Mouse (Mus musculus) neural tube, embryonic 11.5 days (tissue): ENCODE measurements around the gene Zfp541. TPM values are rescaled to one million over a fixed set of nuclear protein-coding genes. Genes with fewer than 3 reads are reported as not detected.

Source experiments
- ATAC-seq: fragments of 200-750 bp; cut with Nextera tagmentation; 2 replicates; pipeline ENCODE4 v1.8.0; 2017; ENCODE audit warnings: moderate number of reproducible peaks, mild to moderate bottlenecking, moderate TSS enrichment, moderate library complexity; ENCODE audit not compliant: insufficient read depth, low FRiP score, low TSS enrichment
- DNase-seq: peaks from one replicate; pipeline ENCODE4 v3.0.0-alpha.2; 2015; ENCODE audit warnings: low spot score
- H3K27ac ChIP-seq: fragments of 300-500 bp; sonication (generic); 2 replicates; pipeline ENCODE4 v1.5.1; 2014; ENCODE audit warnings: low read depth, mild to moderate bottlenecking, low read length
- H3K27me3 ChIP-seq: fragments of 300-500 bp; sonication (generic); 2 replicates; pipeline ENCODE4 v1.6.1; 2014; ENCODE audit warnings: mild to moderate bottlenecking, low read length, mixed read lengths; ENCODE audit not compliant: control insufficient read depth, insufficient read depth
- H3K36me3 ChIP-seq: fragments of 300-500 bp; sonication (generic); 2 replicates; pipeline ENCODE4 v1.6.1; 2014; ENCODE audit warnings: mild to moderate bottlenecking, low read length, moderate library complexity, mixed read lengths; ENCODE audit not compliant: control insufficient read depth, insufficient read depth
- H3K4me1 ChIP-seq: fragments of 300-500 bp; sonication (generic); 2 replicates; pipeline ENCODE4 v1.6.1; 2014; ENCODE audit warnings: low read length, mixed read lengths; ENCODE audit not compliant: control insufficient read depth, insufficient read depth
- H3K4me2 ChIP-seq: fragments of 300-500 bp; sonication (generic); 2 replicates; pipeline ENCODE4 v1.6.1; 2014; ENCODE audit warnings: low read depth, mild to moderate bottlenecking, moderate library complexity
- H3K4me3 ChIP-seq: fragments of 300-500 bp; sonication (generic); 2 replicates; pipeline ENCODE4 v1.5.1; 2014; ENCODE audit warnings: low read depth, low read length
- H3K9ac ChIP-seq: fragments of 300-500 bp; sonication (generic); 2 replicates; pipeline ENCODE4 v1.6.1; 2014; ENCODE audit warnings: mild to moderate bottlenecking, low read length
- H3K9me3 ChIP-seq: fragments of 300-500 bp; sonication (generic); 2 replicates; pipeline ENCODE4 v1.6.1; 2016; ENCODE audit warnings: low read length; ENCODE audit not compliant: control insufficient read depth
- WGBS: fragments of 180-500 bp; shearing (Covaris S2); extraction: QIAGEN DNeasy Blood & Tissue Kit; methylation state at CpG from one replicate; pipeline ENCODE4 v1.1.7; 2014; 5-methylcytosine and 5-hydroxymethylcytosine counted together
- polyA plus RNA-seq: library from polyadenylated mRNA; unstranded; fragments of >200 nt; fragmentation: Nextera tagmentation; extraction: Ambion mirVana; gene quantifications from 2 replicates; pipeline ENCODE4 v1.2.1, GENCODE M21; 2014

Zfp541 gene
- polyA plus RNA-seq, 1 experiment from 2014 or later = 0.08 TPM

DNA sequence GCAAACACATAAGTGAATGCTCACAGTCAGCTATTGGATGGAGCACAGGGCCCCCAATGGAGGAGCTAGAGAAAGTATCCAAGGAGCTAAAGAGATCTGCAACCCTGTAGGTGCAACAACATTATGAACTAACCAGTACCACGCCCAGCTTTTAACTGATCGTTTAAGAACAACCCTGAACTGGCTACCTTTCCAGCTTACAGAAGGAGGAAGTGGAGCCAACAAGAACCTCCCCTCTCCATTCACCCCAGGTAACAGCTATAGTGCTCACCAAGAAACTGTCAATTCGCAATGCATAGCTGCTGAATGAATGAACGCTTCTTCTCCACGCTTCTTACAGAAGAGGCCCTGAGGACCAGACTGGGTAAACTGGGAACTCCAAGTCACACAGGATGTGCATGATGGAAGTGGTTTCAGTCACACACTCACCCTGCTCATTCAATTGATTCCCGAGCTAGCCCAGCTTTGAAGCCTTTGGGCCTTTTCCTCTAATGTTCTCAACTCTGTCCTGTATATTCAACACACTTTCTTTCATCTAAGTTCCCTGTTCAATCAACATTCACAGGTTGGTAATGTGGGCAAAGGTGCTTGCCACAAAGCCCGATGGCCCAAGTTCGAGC lies 36.9 kb upstream of the Zfp541 start:
- Histone ChIP-seq H3K27ac (no peak overlapping the region), H3K4me1 (0 out of 2 replicates have a peak, but pooled peaks cover 4% of the 10 kb centered on the region), H3K4me3 (no peak overlapping the region), H3K36me3 (no peaks in the 10 kb centered on the region), H3K27me3 (no peaks in the 10 kb centered on the region), H3K9ac (no peak overlapping the region), H3K4me2 (no peak overlapping the region), H3K9me3 (no peaks in the 10 kb centered on the region)
- no peak for ATAC-seq
- 92% methylated on average over 8 of the region's 8 CpGs for WGBS
- DNase-seq = no peak

GRCm38 (mm10) chr7:16028102-16028927 lies 33.3 kb upstream of the Zfp541 start:
- no peak for DNase-seq
- WGBS = 94% methylated on average over 6 of the region's 6 CpGs
- H3K36me3 ChIP-seq = peaks cover 2% of the 10 kb centered on the region

GRCm38 (mm10) chr7:16031072-16031471 lies 30.5 kb upstream of the Zfp541 start:
- no peak for DNase-seq

More at GRCm38 (mm10) chr7:16028102-16028927, 33.3 kb upstream of the Zfp541 start:
- Histone ChIP-seq H3K4me3 (no peak overlapping the region), H3K4me1 (no peaks in the 10 kb centered on the region), H3K4me2 (no peak overlapping the region), H3K9ac (no peak overlapping the region), H3K9me3 (no peaks in the 10 kb centered on the region), H3K27me3 (no peaks in the 10 kb centered on the region), H3K27ac (no peak overlapping the region)
- no peak for ATAC-seq

DNA sequence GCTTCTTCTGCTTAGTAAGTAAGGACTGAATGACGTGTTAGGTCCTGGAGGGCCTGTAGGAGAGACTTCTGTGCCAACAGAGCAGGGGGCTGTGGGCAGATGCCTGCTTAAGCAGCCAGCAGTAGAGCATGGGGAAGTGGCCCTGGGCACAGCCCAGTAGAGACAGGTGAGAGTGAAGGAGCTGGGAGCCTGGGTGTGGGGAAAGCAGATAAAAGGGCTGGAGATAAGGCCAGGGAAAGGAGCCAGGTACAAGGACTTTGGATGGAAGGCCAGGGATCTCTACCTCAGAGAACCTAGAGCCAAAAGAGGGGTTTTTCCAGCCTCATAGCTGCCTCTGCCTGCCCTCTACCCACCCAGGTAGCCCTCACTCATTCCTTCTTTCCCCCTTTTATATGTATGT lies 28.6 kb upstream of the Zfp541 start:
- H3K4me1 ChIP-seq = no peaks in the 10 kb centered on the region
- no peak overlapping the region for H3K4me3 ChIP-seq
- no peak overlapping the region for H3K9ac ChIP-seq
- no peaks in the 10 kb centered on the region for H3K9me3 ChIP-seq
- DNase-seq (no peak), ATAC-seq (no peak)
- 90% methylated on average over 1 of the region's 1 CpGs for WGBS
- H3K4me2 ChIP-seq = no peak overlapping the region
- no peaks in the 10 kb centered on the region for H3K27me3 ChIP-seq
- H3K36me3 ChIP-seq = peaks cover 2% of the 10 kb centered on the region
- H3K27ac ChIP-seq = no peak overlapping the region

More at GRCm38 (mm10) chr7:16031072-16031471, 30.5 kb upstream of the Zfp541 start:
- ATAC-seq = no peak
- 87% methylated on average over 4 of the region's 4 CpGs for WGBS
- no peak overlapping the region for H3K9ac ChIP-seq
- H3K4me1 ChIP-seq = no peaks in the 10 kb centered on the region
- H3K4me3 ChIP-seq = no peak overlapping the region
- no peak overlapping the region for H3K27ac ChIP-seq
- H3K36me3 ChIP-seq = peaks cover 2% of the 10 kb centered on the region
- H3K9me3 ChIP-seq = no peaks in the 10 kb centered on the region
- no peaks in the 10 kb centered on the region for H3K27me3 ChIP-seq
- H3K4me2 ChIP-seq = no peak overlapping the region

DNA sequence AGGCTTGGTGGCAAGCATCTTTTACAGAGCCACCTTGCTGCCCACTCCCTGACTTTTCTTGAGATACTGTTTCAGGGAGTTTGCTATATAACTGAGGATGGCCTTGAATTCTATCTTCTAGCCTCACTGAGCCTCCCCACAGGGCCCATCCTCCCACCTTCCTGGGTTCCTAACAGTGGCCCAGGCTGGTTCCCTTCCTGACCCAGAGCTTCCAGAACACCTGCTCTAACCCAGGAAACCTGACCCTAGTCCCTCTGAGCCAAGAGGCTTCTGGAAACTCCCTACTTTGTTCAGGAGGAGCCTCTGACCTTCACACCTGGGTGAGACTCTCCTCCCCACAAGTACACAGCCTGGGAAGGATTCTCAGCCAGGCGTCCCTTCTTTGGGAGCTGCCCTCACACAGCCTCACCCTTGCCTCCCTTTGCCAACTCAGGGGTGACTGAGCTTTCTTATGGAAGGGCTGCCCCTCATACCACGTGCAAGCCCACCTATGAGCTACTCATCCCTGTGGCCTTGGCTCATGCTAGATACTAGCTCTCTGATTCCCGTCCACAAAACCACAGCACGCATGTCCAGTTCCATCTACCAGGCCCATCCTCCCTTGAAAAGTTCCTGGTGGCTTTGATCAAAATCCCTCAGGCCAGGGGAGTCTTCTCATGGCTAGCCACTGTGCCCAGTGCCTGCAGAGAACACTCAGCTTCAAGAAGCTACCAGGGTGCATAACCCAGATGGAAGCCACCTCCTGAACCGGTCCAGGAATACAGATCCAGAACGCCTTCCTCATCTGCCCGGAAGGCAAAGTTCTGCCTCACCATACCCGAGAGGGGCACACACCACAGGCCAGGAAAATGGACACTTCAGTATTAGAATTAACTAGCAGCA lies 27.8 kb upstream of the Zfp541 start:
- Histone ChIP-seq H3K4me1 (no peaks in the 10 kb centered on the region), H3K9ac (no peak overlapping the region), H3K4me3 (no peak overlapping the region), H3K27me3 (no peaks in the 10 kb centered on the region), H3K4me2 (no peak overlapping the region), H3K36me3 (peaks cover 2% of the 10 kb centered on the region), H3K9me3 (no peaks in the 10 kb centered on the region), H3K27ac (no peak overlapping the region)
- DNase-seq (no peak), ATAC-seq (no peak)
- 89% methylated on average over 8 of the region's 8 CpGs for WGBS

- no peak overlapping the region for H3K9ac ChIP-seq
- H3K4me3 ChIP-seq = no peak overlapping the region
- H3K27me3 ChIP-seq = no peaks in the 10 kb centered on the region
- H3K36me3 ChIP-seq = no peaks in the 10 kb centered on the region
- ATAC-seq (no peak), DNase-seq (no peak)
- no peaks in the 10 kb centered on the region for H3K9me3 ChIP-seq
- 94% methylated on average over 6 of the region's 6 CpGs for WGBS
- no peaks in the 10 kb centered on the region for H3K4me1 ChIP-seq
- no peak overlapping the region for H3K27ac ChIP-seq
- no peak overlapping the region for H3K4me2 ChIP-seq
Observed at GRCm38 (mm10) chr7:16036972-16037371, 24.6 kb upstream of the Zfp541 start.

DNA sequence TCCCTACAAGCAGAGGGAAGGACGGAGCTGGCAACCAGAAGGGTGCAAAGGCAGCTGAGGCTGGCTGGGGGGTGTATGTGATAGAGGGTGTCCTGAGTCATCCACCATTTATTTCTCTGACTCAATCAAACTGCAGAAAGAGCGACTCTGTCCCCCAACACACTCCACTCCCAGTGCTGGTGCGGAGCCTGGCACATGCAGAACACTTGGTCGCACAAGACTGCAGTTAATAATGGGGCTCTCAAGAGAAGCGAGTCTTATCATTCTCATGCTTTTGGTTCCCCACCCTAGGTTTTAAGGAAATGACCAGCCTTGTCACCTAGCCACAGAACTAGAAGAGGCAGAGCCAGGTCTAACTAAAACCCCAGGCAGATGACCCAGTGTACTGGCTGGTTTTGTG lies 22.3 kb upstream of the Zfp541 start:
- H3K27ac ChIP-seq = no peak overlapping the region
- DNase-seq (no peak), ATAC-seq (no peak)
- H3K4me2 ChIP-seq = no peak overlapping the region
- no peaks in the 10 kb centered on the region for H3K9me3 ChIP-seq
- H3K9ac ChIP-seq = no peak overlapping the region
- peaks cover 5% of the 10 kb centered on the region for H3K4me1 ChIP-seq
- H3K27me3 ChIP-seq = no peaks in the 10 kb centered on the region
- H3K4me3 ChIP-seq = no peak overlapping the region
- H3K36me3 ChIP-seq = no peaks in the 10 kb centered on the region
- WGBS = 95% methylated on average over 5 of the region's 5 CpGs

- Histone ChIP-seq H3K9ac (no peak overlapping the region), H3K27me3 (no peaks in the 10 kb centered on the region), H3K9me3 (no peaks in the 10 kb centered on the region), H3K4me1 (peaks cover 24% of the 10 kb centered on the region), H3K4me3 (no peak overlapping the region), H3K4me2 (no peak overlapping the region), H3K27ac (no peak overlapping the region), H3K36me3 (no peaks in the 10 kb centered on the region)
- ATAC-seq (no peak), DNase-seq (no peak)
- 95% methylated on average over 2 of the region's 2 CpGs for WGBS
Observed at GRCm38 (mm10) chr7:16041208-16041607, 20.4 kb upstream of the Zfp541 start.
